Mouse (Mus musculus): ENCODE measurements around the gene Mbd6.

DNA sequence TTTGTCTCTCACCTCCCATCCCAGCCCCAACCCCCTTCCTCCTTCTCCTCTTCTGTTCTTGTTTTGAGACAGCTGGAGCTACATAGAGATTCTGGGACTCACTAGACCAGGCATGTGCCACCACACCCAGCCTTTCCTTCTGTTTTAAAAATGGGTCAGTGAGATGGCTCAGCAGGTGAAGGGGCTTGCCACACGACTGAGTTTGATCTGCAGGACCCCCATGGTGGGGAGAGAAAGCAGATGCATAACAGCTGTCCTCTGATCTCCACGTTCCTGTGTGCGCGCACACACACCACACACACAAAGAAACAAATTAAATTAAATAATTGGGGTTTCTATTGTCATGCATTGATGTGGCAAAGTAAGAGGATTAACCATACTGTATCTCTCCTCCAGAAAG is 23.8 kb downstream of the Mbd6 start:
- TF ChIP-seq GATA1 (IDR thresholded peaks at IDR 0.05; ENCODE audit: low read length) (no peak), TAL1 (IDR thresholded peaks at IDR 0.05; ENCODE audit: low read length) (no peak)

Measured in erythroblast, embryonic 14.5 days (primary cell).